Mouse (Mus musculus): ENCODE data around the gene Snd1.

DNA sequence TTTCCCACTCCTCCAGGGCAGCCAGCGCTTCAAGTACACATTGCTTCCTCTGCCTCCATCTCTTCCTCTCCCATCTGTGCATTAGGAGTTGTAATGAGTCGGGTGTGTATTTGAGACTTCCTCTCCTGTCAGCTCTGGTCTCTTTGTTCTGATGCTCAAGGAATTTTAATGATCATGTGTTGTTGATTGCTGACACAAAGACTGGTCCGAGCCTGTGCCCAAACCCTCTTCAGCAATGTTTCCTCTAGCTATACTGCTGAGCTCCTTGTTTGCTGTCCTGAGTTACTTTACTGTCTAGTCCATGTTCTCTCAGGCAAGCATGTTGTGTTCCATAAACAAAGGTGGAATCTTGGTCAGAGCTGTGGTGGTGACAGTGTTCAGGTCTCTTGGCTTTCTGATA lies 254.3 kb downstream of the Snd1 start:
- no peak for TF ChIP-seq MAX (IDR thresholded peaks at IDR 0.05; ENCODE audit: low read depth)
- no peak for TF ChIP-seq E2F4 (IDR thresholded peaks at IDR 0.05; ENCODE audit: insufficient read depth)
- no peak for TF ChIP-seq POLR2A (IDR thresholded peaks at IDR 0.05; ENCODE audit: insufficient read length, low read depth)
- no peak for TF ChIP-seq CEBPB (IDR thresholded peaks at IDR 0.05; ENCODE audit: insufficient read depth, poor library complexity, severe bottlenecking)
- TF ChIP-seq REST (IDR thresholded peaks at IDR 0.05; ENCODE audit: insufficient read depth, insufficient read length): no peak
- no peak for TF ChIP-seq USF1 (IDR thresholded peaks at IDR 0.05; ENCODE audit: low read depth)

All from myocyte (in vitro differentiated cells).